In genomic region chr10:78184531-78185380, GRCm38 (mm10) we compare ENCODE assay signal across 8 mouse cellular contexts. TPM values are rescaled to one million over a fixed set of nuclear protein-coding genes. Genes with fewer than 3 reads are reported as not detected.
DNase-seq lines count a peak whose midpoint lies in the region; ATAC-seq lines count a peak whose summit lies in the region.

Gene Pwp2 (minus strand): TSS chr10:78185149.

- 2% methylated on average over 47 of the region's 47 CpGs for WGBS in forebrain, embryonic 10.5 days
- WGBS in heart, embryonic 16.5 days: 1% methylated on average over 47 of the region's 47 CpGs
- WGBS in liver, embryonic 15.5 days (ENCODE audit: insufficient replicate concordance): under 1% methylated on average over 47 of the region's 47 CpGs
- WGBS in neural tube, embryonic 12.5 days: 3% methylated on average over 47 of the region's 47 CpGs

- peak; percentile 95 for ATAC-seq in heart, embryonic 16.5 days (replicated peaks; ENCODE audit: extremely low read depth, insufficient read depth, low FRiP score)
- ATAC-seq in liver, embryonic 15.5 days (ENCODE audit: insufficient read depth): peak; percentile 94
- ATAC-seq in neural tube, embryonic 12.5 days (ENCODE audit: low FRiP score, low read depth): peak; percentile 96

- H3K27me3 ChIP-seq in forebrain, embryonic 10.5 days (ENCODE audit: poor library complexity, severe bottlenecking): no peaks in the 10 kb centered on the region
- no peaks in the 10 kb centered on the region for H3K27me3 ChIP-seq in heart, embryonic 16.5 days (ENCODE audit: control insufficient read depth, insufficient read depth, low read length)
- no peaks in the 10 kb centered on the region for H3K27me3 ChIP-seq in liver, embryonic 15.5 days
- no peaks in the 10 kb centered on the region for H3K27me3 ChIP-seq in neural tube, embryonic 12.5 days (replicated peaks)

- DNase-seq in CD8-positive naive resting alpha-beta T cell, adult 2 months (ENCODE audit: low read depth in 2 of 2, low spot score in 2 of 2): peak; percentile 83 to 87
- DNase-seq in c-Kit-positive CD71-negative TER-119-negative erythroid progenitor cells, embryonic 14.5 days (ENCODE audit: low read depth): peak; percentile 92
- DNase-seq in forebrain, embryonic 10.5 days (ENCODE audit: extremely low spot score, low spot score): peak; percentile 91
- peak; percentile 96 to 97 for DNase-seq in kidney, postnatal 36 days
- DNase-seq in telencephalon, adult 2 months (ENCODE audit: low read depth, low spot score): peak; percentile 93

- peak within 1 kb of the TSS; percentile 77 for H3K9ac ChIP-seq in heart, embryonic 16.5 days (ENCODE audit: low read length)
- peak within 1 kb of the TSS; percentile 63 for H3K9ac ChIP-seq in liver, embryonic 15.5 days
- H3K9ac ChIP-seq in neural tube, embryonic 12.5 days: peak within 1 kb of the TSS; percentile 56

- H3K27ac ChIP-seq in forebrain, embryonic 10.5 days: peak within 1 kb of the TSS; percentile 80
- H3K27ac ChIP-seq in heart, embryonic 16.5 days (ENCODE audit: low read length): peak within 1 kb of the TSS; percentile 83
- peak within 1 kb of the TSS; percentile 90 for H3K27ac ChIP-seq in liver, embryonic 15.5 days (replicated peaks)
- no peak within 1 kb of the TSS for H3K27ac ChIP-seq in neural tube, embryonic 12.5 days

- H3K4me3 ChIP-seq in forebrain, embryonic 10.5 days: peak within 1 kb of the TSS; percentile 88
- peak within 1 kb of the TSS; percentile 74 for H3K4me3 ChIP-seq in heart, embryonic 16.5 days (ENCODE audit: low read length)
- peak within 1 kb of the TSS; percentile 75 for H3K4me3 ChIP-seq in liver, embryonic 15.5 days (replicated peaks)
- peak within 1 kb of the TSS; percentile 74 for H3K4me3 ChIP-seq in neural tube, embryonic 12.5 days

- peak within 1 kb of the TSS; percentile 97 for H3K4me2 ChIP-seq in heart, embryonic 16.5 days (ENCODE audit: low read depth, low read length)
- peak within 1 kb of the TSS; percentile 93 for H3K4me2 ChIP-seq in liver, embryonic 15.5 days
- peak within 1 kb of the TSS; percentile 99 for H3K4me2 ChIP-seq in neural tube, embryonic 12.5 days (replicated peaks)

- no peaks in the 10 kb centered on the region for H3K9me3 ChIP-seq in forebrain, embryonic 10.5 days
- H3K9me3 ChIP-seq in heart, embryonic 16.5 days (replicated peaks; ENCODE audit: control insufficient read depth, low read length): no peaks in the 10 kb centered on the region
- no peaks in the 10 kb centered on the region for H3K9me3 ChIP-seq in liver, embryonic 15.5 days (replicated peaks)
- H3K9me3 ChIP-seq in neural tube, embryonic 12.5 days: no peaks in the 10 kb centered on the region

- H3K36me3 ChIP-seq in forebrain, embryonic 10.5 days (replicated peaks): peaks cover 66% of the 10 kb centered on the region
- H3K36me3 ChIP-seq in heart, embryonic 16.5 days (ENCODE audit: control insufficient read depth, insufficient read depth): peaks cover 31% of the 10 kb centered on the region
- H3K36me3 ChIP-seq in liver, embryonic 15.5 days (replicated peaks): peaks cover 66% of the 10 kb centered on the region
- peaks cover 57% of the 10 kb centered on the region for H3K36me3 ChIP-seq in neural tube, embryonic 12.5 days

- H3K4me1 ChIP-seq in forebrain, embryonic 10.5 days: peaks cover 22% of the 10 kb centered on the region
- H3K4me1 ChIP-seq in heart, embryonic 16.5 days (ENCODE audit: control insufficient read depth, insufficient read depth, low read length): peaks cover 10% of the 10 kb centered on the region
- H3K4me1 ChIP-seq in liver, embryonic 15.5 days (replicated peaks): peaks cover 37% of the 10 kb centered on the region
- peaks cover 9% of the 10 kb centered on the region for H3K4me1 ChIP-seq in neural tube, embryonic 12.5 days

RNA-seq across cellular contexts. Expression of gene Pwp2, which starts in this region (rescaled TPM):
- polyA plus RNA-seq in forebrain, embryonic 10.5 days (2016; fragmentation: Nextera tagmentation; extraction: Ambion mirVana): 34.7 and 35.8 TPM in 2 replicates
- polyA plus RNA-seq in heart, embryonic 16.5 days (2015; fragmentation: Nextera tagmentation; extraction: Ambion mirVana): 12.4 and 12.6 TPM in 2 replicates
- 10.5 and 11.4 TPM in 2 replicates for polyA plus RNA-seq in liver, embryonic 15.5 days (2015; fragmentation: Nextera tagmentation; extraction: Ambion mirVana)
- polyA plus RNA-seq in neural tube, embryonic 12.5 days (2016; fragmentation: Nextera tagmentation; extraction: Ambion mirVana): 21.6 and 22.2 TPM in 2 replicates
